Mouse (Mus musculus) Patski (cell line): ENCODE measurements around the gene Lingo1. TPM values are rescaled to one million over a fixed set of nuclear protein-coding genes. Genes with fewer than 3 reads are reported as not detected.

Source experiments
- ATAC-seq: fragments of 100-300 bp; one replicate; pipeline ENCODE4 v1.8.0; 2021
- CTCF ChIA-PET: fragments of 350-600 bp; sonication (Branson Sonifier 250); formaldehyde crosslinking; loops from one replicate; lab custom pipeline; 2022; ENCODE audit warnings: inconsistent platforms; lab: Charles Lee
- POLR2A ChIA-PET: fragments of 350-600 bp; sonication (Branson Sonifier 250); formaldehyde crosslinking; loops from one replicate; lab custom pipeline; 2022; ENCODE audit warnings: antibody characterized with exemption, inconsistent platforms; lab: Charles Lee
- DNase-seq: peaks from one replicate; pipeline ENCODE4 v3.0.0-alpha.2; 2011; ENCODE audit warnings: low read depth, low spot score
- H3K27me3 ChIP-seq: fragments of 371-371 bp; one replicate; pipeline ENCODE4 v1.5.1; 2021
- CTCF ChIP-seq: fragments of 100-300 bp; IDR thresholded peaks from one replicate; pipeline ENCODE4 v1.5.1; 2021
- in situ Hi-C: fragments of 300-500 bp; cut with MboI; formaldehyde crosslinking; loops from 3 replicates; pipeline ENCODE4 v1.11.1; 2018; ENCODE audit warnings: low pct_unique_long_range_greater_than_20kb, mixed read lengths
- polyA plus RNA-seq: library from polyadenylated mRNA; unstranded; gene quantifications from one replicate; pipeline ENCODE4 v1.2.3, GENCODE M21; 2021

Lingo1 gene
- polyA plus RNA-seq, 1 experiment from 2014 or later = 0.06 TPM

DNA sequence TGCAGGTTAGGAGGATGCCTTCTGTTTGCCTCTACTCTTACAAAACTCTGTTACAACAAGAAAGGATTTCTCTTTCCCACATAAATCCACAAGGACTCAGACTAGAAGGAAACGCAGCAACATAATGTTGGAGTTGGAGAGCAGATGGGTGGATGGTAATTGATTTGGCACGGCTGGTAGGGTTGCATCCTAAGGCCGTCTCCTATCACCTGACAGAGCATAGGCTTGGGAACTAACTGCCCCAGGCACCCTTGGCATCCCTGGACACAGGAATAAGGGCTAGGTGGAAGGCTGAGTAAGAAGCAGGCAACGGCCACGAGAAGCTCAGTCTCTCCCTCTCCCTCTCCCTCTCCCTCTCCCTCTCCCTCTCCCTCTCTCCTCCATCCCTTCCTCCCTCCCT lies 48.2 kb downstream of the Lingo1 start:
- ATAC-seq (no peak), DNase-seq (no peak)
- ChIA-PET POLR2A (no interaction called here), CTCF (no interaction called here)
- in situ Hi-C loops = no loop called here
- TF ChIP-seq CTCF = no peak
- H3K27me3 ChIP-seq = peaks cover 46% of the 10 kb centered on the region

- POLR2A ChIA-PET = no interaction called here
- TF ChIP-seq CTCF = no peak
- peaks cover 40% of the 10 kb centered on the region for H3K27me3 ChIP-seq
- in situ Hi-C loops = no loop called here
- no peak for ATAC-seq
- CTCF ChIA-PET = no interaction called here
- DNase-seq = no peak
Measured at GRCm38 (mm10) chr9:56746926-56747294, 49.4 kb downstream of the Lingo1 start.

DNA sequence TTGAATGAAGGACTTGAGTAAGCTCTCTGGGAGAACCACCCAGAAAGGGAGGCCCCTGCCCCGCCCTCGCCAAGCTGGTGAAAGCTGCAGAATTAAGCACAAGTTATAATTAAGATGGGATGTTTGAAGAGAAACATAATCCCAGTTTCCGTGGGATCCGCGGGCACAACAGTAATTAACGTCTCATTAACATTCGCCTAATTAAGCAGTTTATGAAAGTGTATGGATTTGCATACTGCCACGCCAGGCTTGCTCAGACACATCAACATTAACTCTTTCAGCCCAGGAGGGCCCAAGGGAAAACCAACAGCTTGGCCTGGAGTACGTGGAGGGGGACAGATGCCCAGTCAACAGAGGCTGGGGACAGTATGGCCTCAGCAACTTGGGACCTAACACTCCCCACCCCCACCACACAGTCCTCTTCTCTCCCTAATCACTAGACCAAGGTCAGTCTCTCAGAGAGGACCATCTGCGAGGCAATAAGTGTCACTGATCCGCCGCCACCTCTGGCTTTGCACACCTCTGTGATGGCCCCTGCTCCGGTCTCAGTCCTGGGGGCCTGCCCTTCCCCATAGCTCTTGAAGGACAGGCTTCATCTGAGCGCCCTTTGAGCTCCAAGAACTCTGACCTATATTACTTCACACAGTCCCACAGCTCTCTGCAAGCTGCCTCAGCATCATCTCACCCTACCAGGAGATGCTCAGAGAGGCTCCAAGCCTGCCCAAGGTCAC lies 49.9 kb downstream of the Lingo1 start:
- DNase-seq = no peak
- in situ Hi-C loops = no loop called here
- ChIA-PET POLR2A (no interaction called here), CTCF (no interaction called here)
- peaks cover 35% of the 10 kb centered on the region for H3K27me3 ChIP-seq
- no peak for ATAC-seq
- TF ChIP-seq CTCF = no peak

- peaks cover 21% of the 10 kb centered on the region for H3K27me3 ChIP-seq
- DNase-seq (no peak), ATAC-seq (no peak)
- CTCF ChIA-PET = no interaction called here
- in situ Hi-C loops = no loop called here
- TF ChIP-seq CTCF = no peak
- POLR2A ChIA-PET = no interaction called here
Measured at GRCm38 (mm10) chr9:56744369-56744768, 51.9 kb downstream of the Lingo1 start.

GRCm38 (mm10) chr9:56739181-56739737 lies 57.0 kb downstream of the Lingo1 start:
- no peak for TF ChIP-seq CTCF
- DNase-seq = no peak
- ChIA-PET POLR2A (no interaction called here), CTCF (no interaction called here)
- in situ Hi-C loops = loop anchor here (5.0 kb wide), 1 partner anchor 153 kb away; no protein-coding TSS in a partner anchor
- H3K27me3 ChIP-seq = peaks cover 8% of the 10 kb centered on the region
- ATAC-seq = no peak

- ChIA-PET POLR2A (no interaction called here), CTCF (no interaction called here)
- no peak for ATAC-seq
- peaks cover 8% of the 10 kb centered on the region for H3K27me3 ChIP-seq
- DNase-seq = peak; percentile 12
- TF ChIP-seq CTCF = no peak
- in situ Hi-C loops = loop anchor here (5.0 kb wide), 1 partner anchor 154 kb away; no protein-coding TSS in a partner anchor
Measured at GRCm38 (mm10) chr9:56738261-56739171, 57.8 kb downstream of the Lingo1 start.

- DNase-seq (no peak), ATAC-seq (no peak)
- POLR2A ChIA-PET = no interaction called here
- CTCF ChIA-PET = interaction anchor here (1.1 kb wide), 1 partner anchor 26 kb away, joined by 3 read pairs; no protein-coding TSS in a partner anchor
- TF ChIP-seq CTCF = no peak
- in situ Hi-C loops = no loop called here
- peaks cover 26% of the 10 kb centered on the region for H3K27me3 ChIP-seq
Measured at GRCm38 (mm10) chr9:56734398-56734797, 61.9 kb downstream of the Lingo1 start.

- POLR2A ChIA-PET = no interaction called here
- no peak for ATAC-seq
- peaks cover 49% of the 10 kb centered on the region for H3K27me3 ChIP-seq
- in situ Hi-C loops = no loop called here
- CTCF ChIA-PET = no interaction called here
- no peak for DNase-seq
- TF ChIP-seq CTCF = no peak
Measured at GRCm38 (mm10) chr9:56730997-56731396, 65.3 kb downstream of the Lingo1 start.

GRCm38 (mm10) chr9:56729145-56729544 lies 67.1 kb downstream of the Lingo1 start:
- CTCF ChIA-PET = no interaction called here
- H3K27me3 ChIP-seq = peaks cover 49% of the 10 kb centered on the region
- ATAC-seq (no peak), DNase-seq (no peak)
- no peak for TF ChIP-seq CTCF
- in situ Hi-C loops = no loop called here
- POLR2A ChIA-PET = no interaction called here

GRCm38 (mm10) chr9:56727703-56728684 lies 68.3 kb downstream of the Lingo1 start:
- ATAC-seq (no peak), DNase-seq (no peak)
- ChIA-PET CTCF (no interaction called here), POLR2A (no interaction called here)
- in situ Hi-C loops = no loop called here
- TF ChIP-seq CTCF = no peak
- H3K27me3 ChIP-seq = peaks cover 56% of the 10 kb centered on the region
